Mouse (Mus musculus) lung, postnatal 10 days (tissue): ENCODE measurements around the gene Tedc1.
"Not testable (repeated sequence)": the region's sequence is repeated elsewhere in the genome, so short reads cannot be mapped to it uniquely, and the experiment has no call there.

ENCODE experiments used
- DNase-seq: peaks from one replicate; pipeline ENCODE4 v3.0.0; 2021

The Tedc1 gene

GRCm38 (mm10) chr12:113155076-113155771 lies 997 bp upstream of the Tedc1 start:
- peak; percentile 80 for DNase-seq

DNA sequence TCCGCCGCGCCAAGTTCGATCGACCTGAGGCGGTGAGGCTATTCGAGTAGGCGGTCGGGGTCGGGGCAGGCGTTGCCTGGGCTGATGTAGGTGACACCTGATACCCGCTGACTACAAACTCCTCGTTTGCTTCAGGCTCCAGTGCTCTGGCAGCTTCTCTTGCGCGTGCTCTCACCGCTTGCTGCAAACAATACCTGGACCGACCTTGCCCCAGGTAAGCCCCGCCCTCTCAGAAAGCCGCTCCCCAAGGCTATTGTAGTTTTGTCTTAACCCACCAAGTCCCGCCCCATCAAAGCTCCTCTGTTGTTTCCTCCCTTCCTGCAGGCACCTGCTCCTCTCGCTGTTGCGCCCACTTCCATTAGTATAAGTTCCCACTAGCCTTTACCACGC lies 314 bp downstream of the Tedc1 start:
- no peak for DNase-seq

DNA sequence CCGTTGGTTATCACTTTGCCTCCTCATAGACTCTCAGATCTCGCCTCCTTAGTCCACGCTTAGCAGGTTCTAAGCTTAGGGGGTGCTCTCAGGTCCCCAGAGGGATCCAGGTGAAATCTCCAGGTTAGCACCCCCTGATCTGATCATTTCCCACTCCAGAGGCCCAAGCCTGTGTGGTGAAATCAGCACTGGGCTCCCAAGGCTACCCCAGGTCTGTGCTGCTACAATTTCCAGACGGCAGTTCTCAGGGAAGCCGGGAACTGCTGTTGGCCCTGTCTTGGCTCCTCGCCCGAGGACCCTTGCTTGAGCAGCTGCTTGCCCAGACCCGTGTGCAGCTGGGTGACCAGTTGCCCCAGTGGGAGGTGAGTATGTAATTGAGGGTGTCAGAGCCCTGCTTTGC lies 781 bp downstream of the Tedc1 start:
- no peak for DNase-seq

DNA sequence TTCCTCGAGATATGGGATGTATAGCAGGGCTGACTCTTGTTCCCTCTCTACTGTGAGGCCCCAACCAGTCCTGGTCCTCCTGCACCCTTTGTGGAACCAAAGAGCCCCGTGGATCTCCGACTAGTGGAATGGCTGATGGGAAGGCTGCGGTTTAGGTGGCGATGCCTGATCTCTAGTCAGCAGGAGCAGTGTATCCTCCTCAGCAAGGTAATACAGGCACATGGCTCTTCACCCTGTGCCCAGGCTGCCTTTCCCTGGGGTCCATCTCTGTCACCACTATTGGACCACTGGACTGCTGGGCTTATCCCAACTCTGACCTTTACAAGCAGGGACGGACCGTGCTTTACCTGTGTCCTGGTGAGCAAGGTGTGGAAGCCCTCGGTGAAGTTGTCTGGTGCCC lies 1.3 kb downstream of the Tedc1 start:
- DNase-seq = no peak

GRCm38 (mm10) chr12:113157971-113158370 lies 1.8 kb downstream of the Tedc1 start:
- DNase-seq = no peak

DNA sequence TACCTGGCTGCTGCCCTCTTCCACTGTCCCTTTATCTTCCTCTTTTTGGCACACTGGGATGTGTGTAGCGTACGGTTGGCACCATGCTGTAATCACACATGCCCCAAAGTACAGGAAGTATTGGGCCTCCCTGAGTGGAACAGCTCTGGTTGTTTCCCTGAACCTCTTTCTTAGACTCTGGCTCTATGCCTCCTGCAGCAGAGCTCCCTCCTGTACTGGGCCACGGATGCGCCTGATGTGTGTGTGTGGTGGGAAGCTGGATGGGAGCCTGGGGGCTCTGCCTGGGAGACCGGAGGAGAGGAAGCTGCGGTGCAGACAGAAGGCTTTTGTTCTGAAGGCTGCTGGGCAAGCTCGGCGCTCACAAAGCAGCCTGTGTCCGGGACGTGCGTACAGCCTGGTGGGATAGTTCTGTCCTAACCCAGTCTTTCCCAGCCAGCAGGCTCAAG lies 7.4 kb downstream of the Tedc1 start:
- DNase-seq = no peak

DNA sequence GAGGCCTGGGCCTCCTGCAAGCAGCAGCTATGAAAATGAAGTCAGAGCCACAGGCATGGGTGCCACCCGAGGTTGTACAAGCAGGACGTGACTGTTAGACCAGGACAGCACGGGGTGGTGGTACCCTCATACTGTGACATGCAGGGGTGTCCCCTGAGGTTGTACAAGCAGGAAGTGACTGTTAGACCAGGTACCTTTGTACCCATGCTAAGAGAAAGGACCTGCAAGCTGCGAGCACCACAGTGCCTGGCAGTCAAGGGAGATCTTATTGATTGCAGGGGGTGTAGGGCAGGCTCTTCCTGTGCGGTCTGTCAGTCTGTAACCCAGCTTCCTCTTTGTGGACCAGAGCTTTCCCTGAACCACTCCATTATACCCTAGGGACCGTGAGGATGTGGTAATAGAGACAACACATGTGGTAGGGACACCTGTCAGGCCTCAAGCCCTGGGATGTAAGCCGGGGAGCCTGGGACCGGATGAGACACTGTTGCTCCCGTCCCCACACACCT lies 11.9 kb downstream of the Tedc1 start:
- no peak for DNase-seq

DNA sequence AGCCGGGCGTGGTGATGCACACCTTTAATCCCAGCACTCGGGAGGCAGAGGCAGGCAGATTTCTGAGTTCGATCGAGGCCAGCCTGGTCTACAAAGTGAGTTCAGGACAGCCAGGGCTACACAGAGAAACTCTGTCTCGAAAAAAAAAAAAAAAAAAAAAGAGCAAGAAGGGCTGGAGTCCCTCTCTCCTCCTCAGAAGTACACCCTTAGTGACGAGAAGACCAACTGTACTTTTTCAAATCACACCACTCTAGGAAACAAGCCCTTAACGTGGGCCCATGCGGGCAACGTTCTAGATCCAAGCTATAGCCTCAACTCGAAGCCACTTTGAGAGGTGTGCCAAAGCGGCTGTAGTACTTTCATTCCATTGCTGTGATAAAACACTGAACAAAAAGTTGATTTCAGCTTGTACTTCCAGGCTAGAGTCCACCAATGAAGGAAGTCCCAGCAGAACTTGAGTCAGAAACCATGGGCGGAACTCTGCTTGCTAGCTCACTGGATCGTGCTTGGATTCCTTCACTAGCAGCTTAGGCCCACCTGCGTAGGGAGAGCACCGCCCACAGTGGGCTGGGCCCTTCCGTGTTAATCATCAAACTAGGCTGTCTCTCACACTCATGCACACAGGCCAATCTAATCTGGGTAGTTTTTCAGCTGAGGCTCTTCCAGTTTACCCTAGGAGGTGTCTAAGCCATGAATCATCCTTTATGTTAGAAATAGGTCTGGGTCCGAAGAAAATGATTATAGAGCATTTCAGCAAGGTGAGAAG lies 20.9 kb downstream of the Tedc1 start:
- no peak for DNase-seq

DNA sequence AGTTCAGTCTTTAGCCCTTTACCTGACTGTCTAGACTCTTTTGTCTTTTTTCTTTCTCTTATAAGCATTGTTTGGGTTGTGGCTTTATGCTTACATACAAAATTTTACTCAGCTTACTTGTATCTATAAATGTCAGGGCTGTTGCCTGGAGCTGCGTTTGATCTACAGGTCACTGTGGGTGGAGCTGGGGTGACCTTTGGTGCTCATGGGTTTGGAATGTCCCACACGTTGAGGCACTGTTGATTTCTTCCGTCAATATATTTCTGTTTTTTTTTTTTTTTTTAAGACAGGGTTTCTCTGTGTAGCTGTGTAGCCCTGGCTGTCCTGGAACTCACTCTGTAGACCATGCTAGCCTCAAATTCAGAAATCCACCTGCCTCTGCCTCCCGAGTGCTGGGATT lies 24.8 kb downstream of the Tedc1 start:
- no peak for DNase-seq

DNA sequence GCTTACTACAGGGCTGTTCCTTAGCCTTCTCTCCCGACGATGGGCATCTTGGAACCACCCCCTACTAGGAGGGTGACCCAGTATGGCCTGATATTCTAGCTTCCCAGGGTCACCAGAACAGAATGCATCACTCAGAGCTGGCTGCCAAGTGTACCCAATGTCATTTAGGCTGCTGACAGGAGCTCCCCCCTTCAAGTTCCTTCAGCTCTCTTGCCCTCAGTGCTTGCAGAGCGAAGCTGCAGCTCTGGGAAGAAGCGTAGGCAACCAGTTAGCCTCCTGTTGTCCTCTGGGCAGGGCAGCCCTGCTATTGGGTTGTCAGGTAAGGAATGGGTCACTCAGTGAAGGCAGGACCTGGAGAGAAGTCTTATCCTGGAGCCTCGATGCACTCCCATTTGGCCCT lies 28.7 kb downstream of the Tedc1 start:
- no peak for DNase-seq

- DNase-seq = no peak
These were observed 29.4 kb downstream of the Tedc1 start, which contains the start of gene Tmem121 for GRCm38 (mm10) chr12:113185442-113186291. TSS of gene Tmem121 (plus strand) at chr12:113185930.

GRCm38 (mm10) chr12:113186326-113187010 lies 30.2 kb downstream of the Tedc1 start:
- DNase-seq = no peak

- DNase-seq = no peak
These were observed 30.8 kb downstream of the Tedc1 start for GRCm38 (mm10) chr12:113187011-113187375.

- DNase-seq = peak; percentile 81
These were observed 31.5 kb downstream of the Tedc1 start for GRCm38 (mm10) chr12:113187584-113188295.

DNA sequence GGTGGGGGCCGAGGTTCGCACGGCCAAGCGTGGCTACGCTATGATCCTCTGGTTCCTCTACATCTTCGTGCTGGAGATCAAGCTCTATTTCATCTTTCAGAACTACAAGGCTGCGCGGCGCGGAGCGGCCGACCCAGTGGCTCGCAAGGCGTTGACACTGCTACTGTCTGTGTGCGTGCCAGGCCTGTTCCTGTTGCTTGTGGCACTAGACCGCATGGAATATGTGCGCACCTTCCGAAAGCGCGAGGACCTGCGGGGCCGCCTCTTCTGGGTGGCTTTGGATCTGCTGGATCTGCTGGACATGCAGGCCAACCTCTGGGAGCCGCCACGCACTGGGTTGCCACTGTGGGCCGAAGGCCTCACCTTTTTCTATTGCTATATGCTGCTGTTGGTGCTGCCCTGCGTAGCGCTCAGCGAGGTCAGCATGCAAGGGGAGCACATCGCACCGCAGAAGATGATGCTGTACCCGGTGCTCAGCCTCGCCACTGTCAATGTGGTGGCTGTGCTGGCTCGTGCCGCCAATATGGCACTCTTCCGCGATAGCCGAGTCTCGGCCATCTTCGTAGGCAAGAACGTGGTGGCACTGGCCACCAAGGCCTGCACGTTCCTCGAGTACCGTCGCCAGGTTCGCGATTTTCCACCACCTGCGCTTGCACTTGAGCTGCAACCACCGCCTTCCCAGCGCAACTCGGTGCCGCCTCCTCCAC lies 32.3 kb downstream of the Tedc1 start:
- DNase-seq = no peak

DNA sequence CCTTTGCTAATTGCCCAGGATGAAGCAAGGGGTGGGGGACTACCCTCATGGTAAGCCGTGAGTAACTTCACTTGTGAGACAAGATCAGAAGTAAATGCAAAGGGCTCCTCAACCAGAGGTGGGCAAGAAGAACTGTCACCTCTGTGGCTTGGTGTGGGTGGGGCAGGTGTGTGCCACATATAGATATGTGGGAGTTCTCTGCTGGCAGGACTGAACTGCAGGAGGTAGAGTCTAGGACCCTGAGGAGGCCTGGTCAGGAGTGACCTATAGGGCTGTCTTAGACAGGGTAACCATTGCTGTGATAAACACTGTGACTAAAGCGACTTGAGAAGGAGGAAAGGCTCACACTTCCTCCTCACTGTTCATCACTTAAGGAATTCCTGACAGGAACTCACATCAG lies 37.2 kb downstream of the Tedc1 start:
- DNase-seq = no peak

- not testable (repeated sequence) for DNase-seq
These were observed 42.9 kb downstream of the Tedc1 start for GRCm38 (mm10) chr12:113199132-113199531.

DNA sequence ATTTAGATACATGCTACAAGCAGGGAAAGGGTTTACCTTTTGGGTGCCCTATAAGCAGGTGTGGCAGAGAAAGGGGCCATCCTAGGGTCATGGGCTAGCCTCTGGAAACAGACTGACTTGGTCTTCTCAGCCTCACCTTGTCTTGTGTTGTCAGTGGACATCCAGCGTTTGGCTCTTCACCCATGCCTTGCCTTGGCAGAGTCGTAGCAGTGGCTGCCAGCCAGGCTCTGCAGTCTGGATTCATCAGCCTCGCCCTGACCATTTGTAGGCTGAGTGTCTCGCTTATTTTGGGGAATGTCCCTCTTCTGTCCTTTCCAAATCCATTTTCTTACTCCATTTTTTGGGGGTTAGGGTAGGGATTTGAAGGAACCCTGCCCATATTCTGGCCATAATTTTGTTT lies 45.1 kb downstream of the Tedc1 start:
- DNase-seq = no peak

GRCm38 (mm10) chr12:113202008-113202407 lies 45.8 kb downstream of the Tedc1 start:
- DNase-seq = no peak

DNA sequence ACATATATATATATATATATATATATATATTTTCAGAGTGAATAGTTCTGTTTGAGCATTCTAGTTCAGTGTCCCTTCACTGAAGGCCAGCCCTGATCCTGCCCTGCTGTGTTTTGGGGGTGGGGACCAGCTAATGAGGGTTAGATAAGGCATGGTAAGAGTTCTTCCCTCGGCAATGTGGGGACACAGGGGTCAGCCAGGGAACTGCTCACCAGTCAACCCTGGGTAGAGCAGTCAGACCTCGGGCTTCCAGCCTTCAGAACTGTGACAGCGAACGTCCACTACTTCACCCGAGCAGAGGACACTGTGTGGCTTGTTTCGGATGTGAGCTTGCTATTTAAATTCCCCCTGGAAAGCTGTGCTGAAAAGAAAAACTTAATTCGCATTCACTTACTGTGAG lies 47.3 kb downstream of the Tedc1 start:
- no peak for DNase-seq

GRCm38 (mm10) chr12:113205251-113205942 lies 49.2 kb downstream of the Tedc1 start:
- no peak for DNase-seq
